Mouse (Mus musculus): Measurements from ENCODE around the gene Dock3.

The Dock3 gene

GRCm38 (mm10) chr9:107027586-107027985, 204.1 kb downstream of the Dock3 start:
- no peak for DNase-seq (ENCODE audit: low read depth, low spot score)

GRCm38 (mm10) chr9:107009841-107010240, 221.9 kb downstream of the Dock3 start:
- DNase-seq (ENCODE audit: low read depth, low spot score) = no peak

GRCm38 (mm10) chr9:107003187-107003586, 228.5 kb downstream of the Dock3 start:
- DNase-seq (ENCODE audit: low read depth, low spot score) = no peak

GRCm38 (mm10) chr9:106970742-106971141, 261.0 kb downstream of the Dock3 start:
- DNase-seq (ENCODE audit: low read depth, low spot score) = no peak

- DNase-seq (ENCODE audit: low read depth, low spot score) = no peak
Measured at GRCm38 (mm10) chr9:106958452-106958851, 273.3 kb downstream of the Dock3 start.

- no peak for DNase-seq (ENCODE audit: low read depth, low spot score)
Measured at GRCm38 (mm10) chr9:106955486-106955885, 276.2 kb downstream of the Dock3 start.

- no peak for DNase-seq (ENCODE audit: low read depth, low spot score)
Measured at GRCm38 (mm10) chr9:106934998-106935397, 296.7 kb downstream of the Dock3 start.

- no peak for DNase-seq (ENCODE audit: low read depth, low spot score)
Measured at GRCm38 (mm10) chr9:106914878-106915277, 316.8 kb downstream of the Dock3 start.

- no peak for DNase-seq (ENCODE audit: low read depth, low spot score)
Measured at GRCm38 (mm10) chr9:106913759-106914158, 317.9 kb downstream of the Dock3 start.

GRCm38 (mm10) chr9:106911624-106912023, 320.1 kb downstream of the Dock3 start:
- DNase-seq (ENCODE audit: low read depth, low spot score) = no peak

- DNase-seq (ENCODE audit: low read depth, low spot score) = no peak
Measured at GRCm38 (mm10) chr9:106908715-106909114, 323.0 kb downstream of the Dock3 start.

GRCm38 (mm10) chr9:106908174-106908573, 323.5 kb downstream of the Dock3 start:
- no peak for DNase-seq (ENCODE audit: low read depth, low spot score)

GRCm38 (mm10) chr9:106906597-106906996, 325.1 kb downstream of the Dock3 start:
- no peak for DNase-seq (ENCODE audit: low read depth, low spot score)

GRCm38 (mm10) chr9:106903791-106904134, 327.9 kb downstream of the Dock3 start:
- DNase-seq (ENCODE audit: low read depth, low spot score) = no peak

- DNase-seq (ENCODE audit: low read depth, low spot score) = no peak
Measured at GRCm38 (mm10) chr9:106903099-106903790, 328.5 kb downstream of the Dock3 start.

- DNase-seq (ENCODE audit: low read depth, low spot score) = no peak
Measured at GRCm38 (mm10) chr9:106901596-106901995, 330.1 kb downstream of the Dock3 start.

- no peak for DNase-seq (ENCODE audit: low read depth, low spot score)
Measured at GRCm38 (mm10) chr9:106898901-106899300, 332.8 kb downstream of the Dock3 start.

GRCm38 (mm10) chr9:106893327-106893726, 338.4 kb downstream of the Dock3 start:
- DNase-seq (ENCODE audit: low read depth, low spot score) = no peak

GRCm38 (mm10) chr9:106892552-106892875, 339.2 kb downstream of the Dock3 start:
- DNase-seq (ENCODE audit: low read depth, low spot score) = no peak

GRCm38 (mm10) chr9:106891829-106892551, 339.7 kb downstream of the Dock3 start, which contains the start of gene Manf:
Gene Manf (minus strand): TSS chr9:106891979.
- peak; percentile 98 for DNase-seq (ENCODE audit: low read depth, low spot score)

- DNase-seq (ENCODE audit: low read depth, low spot score) = no peak
Measured at GRCm38 (mm10) chr9:106891341-106891741, 340.4 kb downstream of the Dock3 start.

- no peak for DNase-seq (ENCODE audit: low read depth, low spot score)
Measured at GRCm38 (mm10) chr9:106890496-106891240, 341.0 kb downstream of the Dock3 start.

GRCm38 (mm10) chr9:106889321-106889720, 342.4 kb downstream of the Dock3 start:
- DNase-seq (ENCODE audit: low read depth, low spot score) = no peak
